Mouse (Mus musculus) stomach, embryonic 16.5 days (tissue): ENCODE results near the gene Kansl1. TPM values are rescaled to one million over a fixed set of nuclear protein-coding genes. Genes with fewer than 3 reads are reported as not detected.

ENCODE experiments used
- ATAC-seq: fragments of 200-750 bp; cut with Nextera tagmentation; 2 replicates; pipeline ENCODE4 v1.8.0; 2017; ENCODE audit warnings: moderate number of reproducible peaks, moderate TSS enrichment; ENCODE audit not compliant: insufficient read depth, low FRiP score
- H3K27ac ChIP-seq: fragments of 300-500 bp; sonication (generic); 2 replicates; pipeline ENCODE4 v1.5.1; 2014; ENCODE audit warnings: low read length
- H3K27me3 ChIP-seq: fragments of 300-500 bp; sonication (generic); 2 replicates; pipeline ENCODE4 v1.6.1; 2014; ENCODE audit warnings: low read length, control low read depth, mixed read lengths; ENCODE audit not compliant: control insufficient read depth, insufficient read depth
- H3K36me3 ChIP-seq: fragments of 300-500 bp; sonication (generic); 2 replicates; pipeline ENCODE4 v1.6.1; 2014; ENCODE audit warnings: low read length; ENCODE audit not compliant: control insufficient read depth, insufficient read depth
- H3K4me1 ChIP-seq: fragments of 300-500 bp; sonication (generic); 2 replicates; pipeline ENCODE4 v1.6.1; 2014; ENCODE audit warnings: low read length, control low read depth, mixed read lengths; ENCODE audit not compliant: control insufficient read depth, insufficient read depth
- H3K4me2 ChIP-seq: fragments of 300-500 bp; sonication (generic); 2 replicates; pipeline ENCODE4 v1.6.1; 2014; ENCODE audit warnings: low read depth, low read length, mixed read lengths
- H3K4me3 ChIP-seq: fragments of 300-500 bp; sonication (generic); replicated peaks from 2 replicates; pipeline ENCODE4 v1.5.1; 2014; ENCODE audit warnings: mild to moderate bottlenecking, low read length
- H3K9ac ChIP-seq: fragments of 300-500 bp; sonication (generic); 2 replicates; pipeline ENCODE4 v1.6.1; 2014; ENCODE audit warnings: low read length
- H3K9me3 ChIP-seq: fragments of 300-500 bp; sonication (generic); replicated peaks from 2 replicates; pipeline ENCODE4 v1.6.1; 2016; ENCODE audit warnings: low read length, control low read depth; ENCODE audit not compliant: control insufficient read depth
- WGBS: fragments of 180-500 bp; shearing (Covaris S2); extraction: QIAGEN DNeasy Blood & Tissue Kit; methylation state at CpG from one replicate; pipeline ENCODE4 v1.1.7; 2014; 5-methylcytosine and 5-hydroxymethylcytosine counted together
- polyA plus RNA-seq: library from polyadenylated mRNA; unstranded; fragments of >200 nt; fragmentation: Nextera tagmentation; extraction: Ambion mirVana; gene quantifications from 2 replicates; pipeline ENCODE4 v1.2.1, GENCODE M21; 2015

The Kansl1 gene
- polyA plus RNA-seq, 1 experiment from 2014 or later = 18.9 TPM

DNA sequence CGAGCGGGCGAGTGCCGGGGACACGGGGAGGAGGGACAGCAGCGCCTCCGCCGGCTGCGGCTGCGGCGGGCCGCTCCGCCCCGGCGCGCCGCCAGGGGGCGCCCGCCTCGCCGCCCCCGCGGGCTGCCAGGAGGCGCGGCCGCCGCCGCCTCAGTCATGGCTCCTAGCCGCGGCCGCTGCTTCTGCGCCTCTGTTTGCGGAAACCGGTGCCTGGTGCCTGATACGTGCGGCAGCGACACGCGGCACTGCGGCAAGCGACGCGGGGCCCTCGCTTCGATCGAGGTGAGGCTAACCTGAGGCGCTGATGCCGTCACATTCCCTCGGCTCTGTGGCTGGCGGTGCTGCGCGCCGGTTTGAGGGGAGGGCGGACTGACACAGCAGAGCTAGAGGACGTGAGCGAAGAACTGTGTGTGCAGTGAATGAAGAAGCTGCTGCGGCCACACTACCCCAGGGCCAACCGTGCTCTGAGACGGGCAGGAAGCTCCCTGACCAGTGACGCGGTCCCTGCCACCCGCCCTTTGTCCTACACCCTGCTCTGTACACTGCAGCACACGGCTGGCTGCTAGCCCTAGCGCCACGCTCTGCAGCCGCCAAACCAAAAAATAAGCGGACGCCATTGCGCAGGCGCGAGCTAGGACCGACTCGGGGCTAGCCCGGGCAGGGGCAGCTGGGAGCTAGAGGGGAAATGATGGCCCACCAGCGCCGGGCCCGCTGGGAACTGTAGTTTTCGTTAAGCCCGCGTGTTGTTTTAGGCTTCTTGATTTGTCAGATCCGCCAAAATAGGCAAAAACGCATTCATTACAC lies 26.1 kb downstream of the Kansl1 start:
- Histone ChIP-seq H3K4me2 (peak overlapping the region; percentile 66), H3K27me3 (no peaks in the 10 kb centered on the region), H3K4me1 (0 out of 2 replicates have a peak, but pooled peaks cover 4% of the 10 kb centered on the region), H3K9me3 (no peaks in the 10 kb centered on the region), H3K9ac (peak overlapping the region; percentile 100), H3K4me3 (peak overlapping the region; percentile 87), H3K36me3 (no peaks in the 10 kb centered on the region), H3K27ac (peak overlapping the region; percentile 100)
- under 1% methylated on average over 66 of the region's 82 CpGs for WGBS
- peak; percentile 94 for ATAC-seq

DNA sequence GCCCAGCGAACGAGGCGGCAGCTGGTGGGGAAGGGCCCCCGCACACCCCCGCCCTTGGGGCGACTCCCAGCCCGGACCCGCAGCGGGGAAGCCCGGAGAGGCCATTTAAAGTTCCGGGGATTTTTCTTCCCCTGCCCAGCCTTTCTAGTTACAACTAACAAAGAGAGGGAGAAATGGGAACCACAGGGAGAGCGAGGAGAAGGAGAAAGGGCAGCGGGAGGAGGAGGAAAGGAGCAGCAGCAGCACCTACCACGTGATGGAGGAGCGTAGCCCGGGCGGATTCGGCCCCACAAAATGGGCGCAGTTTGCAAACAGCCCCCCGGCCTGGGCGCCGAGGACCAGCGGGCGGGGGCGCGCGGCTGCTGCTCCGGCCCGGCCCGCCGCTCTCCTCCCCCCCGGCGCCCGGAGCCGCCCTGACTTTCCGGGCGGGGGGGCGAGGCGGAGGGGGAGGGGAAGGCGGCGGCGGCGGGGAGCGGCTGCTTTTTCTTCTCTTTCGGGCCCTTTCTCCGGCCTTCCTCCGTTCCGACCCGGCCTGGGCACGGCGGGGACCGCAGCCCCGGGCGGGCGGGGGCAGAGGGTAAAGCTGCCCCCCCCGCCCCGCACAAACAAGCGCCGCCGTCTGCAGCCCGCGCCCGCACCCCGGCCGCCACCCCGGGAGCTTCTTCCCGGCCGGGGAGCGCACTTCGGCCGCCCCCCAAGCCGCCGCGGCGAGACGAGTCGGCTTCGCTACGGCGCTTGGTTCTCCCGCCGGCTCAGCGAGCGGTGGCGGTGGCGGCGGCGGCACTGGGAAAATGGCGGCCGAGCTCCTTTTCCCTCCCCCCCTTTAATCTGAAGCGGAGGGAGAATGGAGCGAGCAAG lies 27.0 kb downstream of the Kansl1 start:
- 0 out of 2 replicates have a peak, but pooled peaks cover 4% of the 10 kb centered on the region for H3K4me1 ChIP-seq
- peak overlapping the region; percentile 87 for H3K4me3 ChIP-seq
- H3K27me3 ChIP-seq = no peaks in the 10 kb centered on the region
- H3K9me3 ChIP-seq = no peaks in the 10 kb centered on the region
- peak overlapping the region; percentile 100 for H3K9ac ChIP-seq
- ATAC-seq = peak; percentile 65; the same call in 1 of the 2 replicates
- H3K27ac ChIP-seq = peak overlapping the region; percentile 100
- no peaks in the 10 kb centered on the region for H3K36me3 ChIP-seq
- WGBS = under 1% methylated on average over 65 of the region's 92 CpGs
- H3K4me2 ChIP-seq = peak overlapping the region; percentile 92

DNA sequence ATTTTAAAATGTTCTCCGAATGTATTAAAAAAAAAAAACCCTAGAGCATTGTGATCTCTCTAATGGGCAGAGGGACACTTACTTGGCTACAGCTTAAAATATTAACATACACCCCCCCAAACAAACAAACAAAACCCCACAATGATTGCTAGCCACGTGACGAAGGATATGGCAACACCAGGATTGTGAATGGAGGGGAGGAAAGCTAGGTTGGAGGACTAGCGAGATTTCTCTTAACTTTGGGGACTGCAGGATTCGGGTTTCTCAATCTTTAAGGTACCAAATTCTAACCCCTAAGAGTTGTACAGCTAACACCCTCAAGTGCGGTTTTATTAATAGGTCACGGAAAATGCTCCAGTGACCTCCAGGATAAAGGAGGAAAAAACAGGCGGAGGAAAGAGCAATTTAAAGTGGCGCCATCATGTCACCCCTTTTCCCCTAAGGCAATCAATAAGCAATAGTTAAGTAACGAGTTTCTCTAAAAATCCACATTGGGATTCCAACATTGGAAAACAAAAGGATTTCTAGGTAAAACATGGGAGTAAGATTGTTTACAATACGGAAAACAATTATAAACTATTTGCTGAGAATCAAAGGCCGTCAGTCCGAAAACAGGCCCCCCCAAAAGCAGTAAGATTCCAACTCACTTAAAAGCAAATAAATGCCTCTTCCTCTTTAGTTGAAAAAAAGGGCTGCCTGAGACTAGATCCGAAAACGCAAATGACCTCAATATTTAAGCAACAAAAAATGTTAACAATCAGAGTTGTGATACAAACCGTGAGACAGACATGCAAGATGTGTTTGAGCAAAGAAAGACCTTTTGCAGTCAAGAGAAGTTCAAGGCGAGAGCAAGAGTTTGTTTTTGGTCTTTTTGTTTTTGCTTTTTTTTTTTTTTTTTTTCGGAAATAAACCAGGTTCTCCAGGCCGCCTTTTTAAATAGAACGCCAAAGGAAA lies 27.9 kb downstream of the Kansl1 start:
- no peaks in the 10 kb centered on the region for H3K9me3 ChIP-seq
- no peaks in the 10 kb centered on the region for H3K36me3 ChIP-seq
- H3K9ac ChIP-seq = peak overlapping the region; percentile 100
- peak overlapping the region; percentile 92 for H3K4me2 ChIP-seq
- peak overlapping the region; percentile 87 for H3K4me3 ChIP-seq
- whole genome bisulfite sequencing = under 1% methylated on average over 20 of the region's 20 CpGs
- H3K27me3 ChIP-seq = no peaks in the 10 kb centered on the region
- peaks cover 6% of the 10 kb centered on the region for H3K4me1 ChIP-seq
- no peak for ATAC-seq
- H3K27ac ChIP-seq = peak overlapping the region; percentile 100

DNA sequence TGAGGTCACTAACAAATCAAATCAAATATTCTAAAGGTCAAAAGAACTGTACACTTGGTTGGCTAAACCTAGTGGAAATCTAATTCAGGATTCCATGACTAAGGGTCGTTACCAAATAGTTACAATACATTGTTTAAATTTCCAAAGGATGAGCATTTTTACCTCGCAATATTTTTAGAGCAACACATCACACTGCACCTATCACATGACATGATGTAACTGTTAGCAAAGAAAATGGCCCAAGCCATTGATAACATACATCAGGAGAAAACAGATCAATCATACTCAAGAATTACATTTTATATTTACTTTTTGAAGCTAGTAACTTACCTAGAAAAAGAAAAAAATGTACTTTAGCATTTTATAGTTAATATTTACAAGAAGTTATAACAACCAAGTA lies 29.0 kb downstream of the Kansl1 start:
- WGBS = 20% methylated on average over 2 of the region's 2 CpGs
- ATAC-seq = no peak
- Histone ChIP-seq H3K9ac (no peak overlapping the region), H3K27me3 (no peaks in the 10 kb centered on the region), H3K27ac (no peak overlapping the region), H3K9me3 (no peaks in the 10 kb centered on the region), H3K4me2 (peak overlapping the region; percentile 35), H3K4me3 (no peak overlapping the region; the same call in 1 of the 2 replicates), H3K4me1 (peaks cover 8% of the 10 kb centered on the region), H3K36me3 (no peaks in the 10 kb centered on the region)

DNA sequence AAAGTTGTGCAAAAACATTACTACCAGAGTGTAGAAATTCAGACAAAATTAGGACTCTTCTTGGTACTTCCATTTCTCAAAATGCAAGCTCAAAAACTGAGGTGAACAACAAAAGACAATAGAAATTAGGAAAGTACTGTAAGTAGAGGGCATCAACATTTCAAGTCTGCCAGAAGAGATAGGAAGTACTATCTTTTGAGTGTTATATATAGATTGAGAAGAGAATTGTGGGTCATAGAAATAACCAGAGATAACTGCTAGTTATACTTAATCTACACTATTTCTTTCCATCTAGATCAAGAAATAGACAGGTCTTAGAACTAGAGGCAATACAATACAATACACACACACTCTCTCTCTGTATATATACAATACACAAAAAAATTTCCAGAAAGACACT lies 30.2 kb downstream of the Kansl1 start:
- Histone ChIP-seq H3K27me3 (no peaks in the 10 kb centered on the region), H3K9me3 (no peaks in the 10 kb centered on the region), H3K27ac (no peak overlapping the region), H3K4me1 (peaks cover 8% of the 10 kb centered on the region), H3K36me3 (no peaks in the 10 kb centered on the region), H3K9ac (no peak overlapping the region), H3K4me2 (no peak overlapping the region), H3K4me3 (no peak overlapping the region)
- no peak for ATAC-seq

DNA sequence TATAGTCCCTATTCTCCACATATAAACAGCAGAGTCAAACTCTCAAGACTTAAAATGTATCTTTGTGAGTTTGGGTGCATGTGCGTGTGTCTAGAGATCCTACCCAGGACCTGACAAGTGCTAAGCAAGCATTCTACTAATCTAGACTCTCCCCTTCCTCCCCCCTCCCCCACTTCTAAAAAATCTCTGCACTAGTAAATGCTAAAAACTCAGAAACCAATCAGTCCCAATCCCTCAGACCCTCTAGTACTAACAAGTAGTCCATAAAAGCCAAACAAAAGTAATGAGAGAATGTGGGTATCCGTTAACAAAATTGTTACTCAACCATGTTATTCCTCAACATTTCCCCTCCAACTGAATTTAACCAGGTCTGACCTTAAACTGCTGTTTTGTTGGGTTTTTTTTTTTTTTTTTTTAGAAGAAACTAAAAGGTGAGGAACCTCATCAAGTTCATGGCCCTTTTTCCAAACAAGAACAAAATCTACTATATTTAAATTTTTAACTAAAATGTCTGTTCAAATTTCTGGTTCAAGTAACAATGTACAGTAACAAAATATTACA lies 32.2 kb downstream of the Kansl1 start:
- 46% methylated on average over 2 of the region's 2 CpGs for WGBS
- H3K27me3 ChIP-seq = no peaks in the 10 kb centered on the region
- no peaks in the 10 kb centered on the region for H3K36me3 ChIP-seq
- H3K4me1 ChIP-seq = peaks cover 11% of the 10 kb centered on the region
- no peak for ATAC-seq
- H3K9me3 ChIP-seq = no peaks in the 10 kb centered on the region
- H3K9ac ChIP-seq = no peak overlapping the region
- H3K27ac ChIP-seq = no peak overlapping the region
- no peak overlapping the region for H3K4me2 ChIP-seq
- no peak overlapping the region for H3K4me3 ChIP-seq

DNA sequence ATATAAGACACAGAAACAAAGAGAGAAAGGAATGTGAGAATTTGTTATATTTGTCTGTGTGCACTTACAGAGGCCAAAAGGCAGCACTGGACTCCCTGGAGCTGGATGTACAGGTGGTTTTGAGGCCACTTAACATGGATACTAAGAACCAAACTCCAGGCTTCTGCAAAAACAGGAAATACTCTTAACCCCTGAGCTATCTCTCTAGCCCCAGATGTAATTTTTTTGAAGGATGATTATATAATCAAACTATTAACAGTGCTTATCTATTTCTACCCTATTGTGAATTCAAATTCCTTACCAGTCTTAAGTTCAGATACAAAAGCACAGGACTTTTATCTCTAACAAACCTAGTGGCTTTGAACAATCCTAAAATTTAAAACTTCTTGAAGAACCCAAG lies 32.9 kb downstream of the Kansl1 start:
- no peaks in the 10 kb centered on the region for H3K9me3 ChIP-seq
- no peaks in the 10 kb centered on the region for H3K27me3 ChIP-seq
- H3K36me3 ChIP-seq = no peaks in the 10 kb centered on the region
- no peak overlapping the region for H3K27ac ChIP-seq
- ATAC-seq = no peak
- no peak overlapping the region for H3K9ac ChIP-seq
- H3K4me2 ChIP-seq = no peak overlapping the region
- H3K4me3 ChIP-seq = no peak overlapping the region
- H3K4me1 ChIP-seq = peaks cover 11% of the 10 kb centered on the region

DNA sequence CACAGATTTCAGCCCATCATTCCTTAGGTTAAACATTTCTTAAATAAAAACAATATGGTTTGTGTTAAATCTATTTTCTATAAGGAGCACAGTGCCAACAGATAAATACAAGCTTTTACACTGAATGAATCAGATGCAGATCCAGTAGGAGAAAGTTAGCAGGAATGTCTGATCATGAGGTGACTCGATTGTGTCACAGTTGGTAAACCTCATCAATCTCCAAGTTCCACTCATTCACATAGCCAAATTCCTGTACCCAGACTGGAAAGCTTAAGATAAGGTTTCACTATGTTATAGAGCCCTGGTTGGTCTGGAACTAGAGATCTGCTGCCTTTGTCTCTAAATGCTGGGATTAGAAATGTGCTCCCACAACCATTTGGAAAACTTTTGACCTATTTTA lies 33.5 kb downstream of the Kansl1 start:
- Histone ChIP-seq H3K27ac (no peak overlapping the region), H3K27me3 (no peaks in the 10 kb centered on the region), H3K9me3 (no peaks in the 10 kb centered on the region), H3K36me3 (no peaks in the 10 kb centered on the region), H3K4me3 (no peak overlapping the region), H3K4me2 (no peak overlapping the region), H3K9ac (no peak overlapping the region), H3K4me1 (peaks cover 11% of the 10 kb centered on the region)
- WGBS = 36% methylated on average over 1 of the region's 1 CpGs
- no peak for ATAC-seq
